Mouse (Mus musculus) neural tube, embryonic 10.5 days (tissue): ENCODE data around the gene Anxa11.
A peak's percentile ranks its signal among the peaks of the same experiment; 100 is the strongest.
"Not testable (repeated sequence)": the region's sequence is repeated elsewhere in the genome, so short reads cannot be mapped to it uniquely, and the experiment has no call there.

Experiments
- DNase-seq: peaks from one replicate; pipeline ENCODE4 v3.0.0-alpha.2; 2017; ENCODE audit warnings: low spot score; ENCODE audit errors: extremely low spot score

Anxa11 gene

GRCm38 (mm10) chr14:25840961-25841360, 995 bp upstream of the Anxa11 start:
- DNase-seq: no peak

- no peak for DNase-seq
These were observed 377 bp upstream of the Anxa11 start for GRCm38 (mm10) chr14:25841579-25841978.

GRCm38 (mm10) chr14:25842688-25843003, 690 bp downstream of the Anxa11 start:
- peak; percentile 52 for DNase-seq

- DNase-seq: no peak
These were observed 2.4 kb downstream of the Anxa11 start for GRCm38 (mm10) chr14:25844372-25844771.

GRCm38 (mm10) chr14:25845832-25846383, 4.0 kb downstream of the Anxa11 start:
- DNase-seq: no peak

GRCm38 (mm10) chr14:25846516-25846915, 4.6 kb downstream of the Anxa11 start:
- DNase-seq: no peak

GRCm38 (mm10) chr14:25847660-25848059, 5.7 kb downstream of the Anxa11 start:
- DNase-seq: no peak

- DNase-seq: no peak
These were observed 6.3 kb downstream of the Anxa11 start for GRCm38 (mm10) chr14:25848237-25848636.

- not testable (repeated sequence) for DNase-seq
These were observed 6.8 kb downstream of the Anxa11 start for GRCm38 (mm10) chr14:25848708-25849107.

GRCm38 (mm10) chr14:25850433-25850832, 8.5 kb downstream of the Anxa11 start:
- no peak for DNase-seq

GRCm38 (mm10) chr14:25851189-25851588, 9.2 kb downstream of the Anxa11 start:
- DNase-seq: no peak

- DNase-seq: no peak
These were observed 10.2 kb downstream of the Anxa11 start for GRCm38 (mm10) chr14:25852121-25852561.

- no peak for DNase-seq
These were observed 11.3 kb downstream of the Anxa11 start for GRCm38 (mm10) chr14:25853295-25853694.

- DNase-seq: no peak
These were observed 11.9 kb downstream of the Anxa11 start for GRCm38 (mm10) chr14:25853717-25854452.

GRCm38 (mm10) chr14:25855241-25855885, 13.4 kb downstream of the Anxa11 start:
- no peak for DNase-seq

GRCm38 (mm10) chr14:25857168-25857621, 15.2 kb downstream of the Anxa11 start:
- DNase-seq: no peak

GRCm38 (mm10) chr14:25857940-25858339, 16.0 kb downstream of the Anxa11 start:
- DNase-seq: no peak

- DNase-seq: no peak
These were observed 20.0 kb downstream of the Anxa11 start for GRCm38 (mm10) chr14:25861771-25862530.

GRCm38 (mm10) chr14:25863721-25864120, 21.8 kb downstream of the Anxa11 start:
- no peak for DNase-seq

GRCm38 (mm10) chr14:25865251-25865650, 23.3 kb downstream of the Anxa11 start:
- DNase-seq: no peak

GRCm38 (mm10) chr14:25866384-25866783, 24.4 kb downstream of the Anxa11 start:
- DNase-seq: no peak

- DNase-seq: no peak
These were observed 24.9 kb downstream of the Anxa11 start for GRCm38 (mm10) chr14:25866832-25867231.
